Mouse (Mus musculus) bone marrow macrophage, adult 2 months (primary cell): ENCODE data around the gene Dll1.

Experiments
- CTCF ChIP-seq: IDR thresholded peaks from 2 replicates; pipeline ENCODE4 v1.5.1; 2012; ENCODE audit warnings: low read depth, mild to moderate bottlenecking, low read length, moderate library complexity
- POLR2A ChIP-seq: IDR thresholded peaks from 2 replicates; pipeline ENCODE4 v1.6.1; 2012; ENCODE audit warnings: mild to moderate bottlenecking, low read depth, low read length, borderline replicate concordance

DNA sequence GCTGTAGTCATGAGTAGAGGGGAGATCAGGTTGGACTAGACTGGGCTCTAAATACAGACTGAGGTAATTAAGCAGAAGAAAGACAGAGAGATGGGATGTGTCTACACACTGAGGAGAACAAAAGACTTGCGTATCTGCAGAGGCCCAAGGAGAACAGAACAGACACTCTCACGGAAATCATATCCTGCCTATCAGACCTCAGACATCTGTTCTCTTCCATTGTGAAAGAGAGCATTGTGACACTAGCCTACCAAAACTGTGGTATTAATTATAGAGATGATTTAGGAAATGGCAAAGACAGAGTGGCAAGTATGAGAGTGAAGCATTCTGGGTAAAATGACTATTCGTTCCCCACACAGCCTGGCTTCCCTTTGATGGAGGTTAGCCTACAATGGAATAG lies 21.6 kb downstream of the Dll1 start:
- no peak for TF ChIP-seq POLR2A
- TF ChIP-seq CTCF = no peak
